Mouse (Mus musculus) brain, embryonic 18.5 days (tissue): ENCODE data around the gene Nuak1.

Source experiments
- DNase-seq: peaks from one replicate; pipeline ENCODE4 v3.0.0-alpha.2; 2012; ENCODE audit warnings: low read depth, low spot score

Gene Nuak1

DNA sequence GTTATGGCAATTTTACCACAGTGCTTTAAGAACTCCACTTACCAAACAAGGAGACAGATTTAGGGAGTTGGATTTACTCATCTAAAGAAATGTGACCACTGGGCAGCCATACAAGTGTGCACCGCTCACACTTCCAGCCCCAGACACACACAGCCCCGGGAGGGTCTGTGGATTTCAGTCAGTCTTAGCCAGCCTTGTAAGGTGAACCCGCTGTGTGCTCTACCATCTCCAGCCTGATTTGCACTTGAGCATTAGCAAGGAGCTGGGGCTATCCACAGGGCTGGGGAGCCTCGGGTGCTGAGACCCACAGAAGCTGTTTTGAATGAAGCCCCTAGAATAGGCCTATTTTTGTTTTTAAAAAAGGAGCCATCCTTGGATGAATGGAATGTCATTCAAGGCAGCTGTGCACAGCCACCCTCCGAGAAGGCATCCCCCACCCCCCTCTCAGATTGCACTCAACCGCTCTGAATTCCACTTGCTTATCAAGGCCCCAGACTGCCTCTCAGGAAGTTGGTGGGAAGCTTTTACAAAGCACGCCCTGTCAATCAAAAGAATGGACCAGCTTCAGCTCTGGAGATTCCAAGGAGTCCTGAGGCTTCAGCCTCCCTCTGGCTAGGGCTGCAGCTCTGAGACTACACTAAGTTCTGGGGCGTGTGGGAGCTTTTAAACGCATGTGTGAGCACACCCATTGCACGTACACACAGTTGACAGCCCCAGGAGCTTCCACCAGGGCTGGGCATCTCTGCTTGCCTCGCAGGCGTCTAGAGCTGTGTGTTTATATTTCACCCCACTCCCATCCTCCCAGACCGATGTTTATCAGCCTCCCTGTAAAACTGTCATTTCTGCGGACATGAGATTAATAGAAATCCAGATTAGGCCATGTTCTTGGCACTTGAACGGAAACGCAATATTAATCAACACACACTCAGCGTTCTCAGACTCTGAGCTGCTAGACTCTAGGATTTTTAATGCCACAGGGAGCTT lies 57.2 kb downstream of the Nuak1 start:
- DNase-seq, result no peak

DNA sequence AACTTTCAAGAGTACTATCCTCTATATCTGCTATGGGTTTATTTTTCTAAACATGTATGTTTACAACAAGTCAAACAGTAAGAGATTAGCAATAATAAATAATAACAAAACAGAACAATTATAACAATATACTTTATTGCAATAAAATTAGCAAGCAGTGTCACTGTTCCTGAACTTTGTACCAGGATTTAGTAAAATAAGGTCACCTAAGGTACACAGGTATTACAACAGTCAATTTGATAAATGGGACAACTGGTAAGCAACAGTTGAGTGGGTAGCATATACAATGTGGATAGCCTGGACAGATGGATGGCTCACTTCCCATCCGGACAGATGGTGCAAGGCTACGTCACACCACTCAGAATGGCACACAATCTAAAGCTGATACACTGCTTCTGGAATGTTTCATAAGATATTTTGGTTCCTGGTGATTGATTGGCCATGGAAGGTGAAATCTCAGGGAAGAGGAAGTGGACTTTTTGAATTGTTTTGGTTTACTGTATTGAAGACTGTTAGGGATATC lies 59.1 kb downstream of the Nuak1 start:
- no peak for DNase-seq

DNA sequence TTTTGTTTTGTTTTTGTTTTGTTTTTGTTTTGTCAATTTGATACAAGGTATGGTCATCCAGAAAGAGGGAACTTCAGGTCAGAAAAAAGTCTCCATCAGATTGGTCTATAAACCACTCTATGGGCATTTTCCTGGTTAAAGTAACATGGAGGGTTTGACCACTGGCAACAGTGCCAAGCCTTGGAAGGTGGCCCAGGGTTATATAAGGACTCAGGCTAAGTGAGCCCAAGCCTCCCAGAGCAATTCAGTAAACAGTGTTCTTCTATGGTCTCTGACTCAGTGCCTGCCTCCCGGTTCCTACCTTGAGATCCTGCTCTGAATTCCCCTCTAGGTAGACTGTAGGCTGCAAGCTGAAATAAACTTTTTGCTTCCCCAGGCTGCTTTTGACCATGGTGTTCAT lies 61.0 kb downstream of the Nuak1 start:
- DNase-seq, result no peak

DNA sequence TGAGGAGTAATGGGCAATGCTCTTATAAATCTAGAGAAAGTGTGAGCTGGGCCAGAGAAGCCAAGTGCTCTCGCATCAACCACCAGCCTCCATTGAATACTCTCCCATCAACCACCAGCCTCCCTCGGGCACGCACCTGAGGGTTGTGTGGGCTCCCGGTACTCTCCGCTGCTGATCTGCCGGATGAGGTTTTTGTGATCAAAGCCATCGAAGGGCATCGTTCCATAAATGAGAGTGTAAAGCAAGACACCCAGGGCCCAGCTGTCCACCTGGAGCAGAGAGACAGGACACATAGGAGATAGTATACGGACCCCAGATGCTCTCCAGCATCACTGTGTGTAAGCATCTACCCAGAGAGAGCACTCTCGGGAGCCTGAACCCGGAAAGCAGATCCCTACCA lies 62.4 kb downstream of the Nuak1 start:
- DNase-seq, result no peak

DNA sequence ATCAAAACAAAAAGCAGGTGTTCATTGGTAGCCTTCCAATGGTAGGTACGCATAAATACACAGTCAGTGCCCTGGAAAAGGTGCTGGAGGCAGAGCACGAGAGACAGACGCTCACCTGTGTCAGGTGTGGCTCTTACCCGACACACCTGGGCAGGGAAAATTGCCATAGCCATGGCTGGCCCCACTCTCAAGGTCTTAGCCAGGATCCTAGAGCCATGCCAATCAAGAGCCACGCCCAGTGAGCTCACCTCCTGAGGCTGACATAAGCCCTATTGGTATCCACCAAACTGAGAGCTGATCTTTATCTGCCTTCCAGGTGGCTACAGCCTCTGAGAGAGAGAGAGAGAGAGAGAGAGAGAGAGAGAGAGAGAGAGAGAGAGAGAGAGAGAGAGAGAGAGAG lies 64.1 kb downstream of the Nuak1 start:
- DNase-seq, result no peak

DNA sequence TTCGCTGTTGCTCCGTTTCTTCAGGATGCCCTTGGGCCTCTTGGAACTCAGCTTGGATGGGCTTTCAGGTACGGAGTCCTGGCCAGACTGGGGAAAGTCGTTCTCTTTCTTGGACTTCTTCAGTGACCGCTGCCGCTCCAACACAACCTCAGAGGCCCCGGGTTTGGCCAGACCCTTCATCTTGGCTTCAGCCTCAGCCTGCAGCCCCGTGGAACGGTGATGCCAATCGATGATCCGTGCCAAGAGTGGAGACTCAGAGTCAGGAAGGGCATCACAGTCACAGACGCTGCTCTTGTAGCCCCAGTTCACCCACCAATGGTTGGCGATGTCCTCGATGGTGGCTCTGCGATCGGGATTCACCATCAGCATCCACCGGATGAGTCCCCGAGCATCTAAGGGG lies 65.4 kb downstream of the Nuak1 start:
- no peak for DNase-seq

DNA sequence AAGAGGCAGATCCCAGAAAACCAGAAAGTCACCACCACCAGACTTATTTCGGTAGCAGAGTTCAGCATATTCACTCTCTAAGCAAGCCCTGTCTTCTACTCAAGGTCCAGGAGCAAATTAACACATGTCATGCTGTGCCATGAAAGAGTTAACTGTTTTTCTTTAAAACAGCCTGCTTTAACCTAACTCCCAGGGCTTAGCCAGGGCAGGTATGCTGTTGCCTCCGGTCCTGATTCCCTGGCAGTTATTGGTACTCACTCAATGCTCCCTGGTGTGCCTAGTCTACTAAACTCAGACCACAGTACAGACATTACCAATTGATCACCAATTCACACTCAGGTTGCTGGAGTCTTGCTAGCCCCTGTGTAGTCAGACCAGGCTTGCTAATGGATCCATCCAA lies 66.9 kb downstream of the Nuak1 start:
- no peak for DNase-seq

DNA sequence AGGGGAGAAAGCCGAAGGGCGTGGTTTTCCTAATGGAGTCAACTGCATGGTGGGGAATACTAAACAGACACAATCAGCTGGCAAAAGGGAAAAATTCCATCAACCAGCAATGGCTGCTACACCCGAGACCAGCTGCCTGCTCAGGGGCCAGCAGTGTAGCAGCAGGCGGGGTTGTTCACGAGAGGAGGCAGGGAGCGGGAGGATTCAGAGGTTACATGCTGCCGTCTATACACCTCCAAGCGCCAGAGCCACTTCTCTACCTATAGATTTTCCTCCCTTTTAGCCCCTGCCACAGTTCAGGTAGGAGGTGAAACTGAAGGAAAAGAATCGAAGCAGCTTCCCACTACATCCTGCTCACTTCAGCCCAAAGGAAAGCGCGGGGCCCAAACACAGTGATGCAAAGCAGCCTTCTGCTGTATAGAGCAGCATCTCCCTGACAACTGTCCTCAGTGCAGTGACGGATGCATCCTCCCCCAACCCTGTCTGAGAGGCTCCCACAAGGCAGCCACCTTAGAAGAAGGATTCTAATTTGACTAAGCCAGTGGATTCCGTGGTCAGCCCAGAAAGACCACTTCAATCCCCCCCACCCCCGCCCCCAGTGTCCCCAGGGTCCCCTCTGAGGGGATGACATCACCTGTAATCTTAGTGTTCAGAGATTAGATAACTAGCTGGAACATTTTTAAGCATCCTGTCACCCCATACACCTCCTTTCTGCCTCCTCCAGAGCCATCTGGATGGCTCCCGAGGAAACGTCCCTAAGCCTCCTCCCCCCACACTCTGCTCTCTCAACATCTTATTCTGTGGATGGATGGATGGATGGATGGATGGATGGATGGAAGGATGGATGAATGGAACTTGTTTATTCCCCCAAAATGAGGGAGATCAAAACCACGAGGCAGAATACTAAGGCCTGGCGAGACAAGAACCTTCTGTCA lies 68.0 kb downstream of the Nuak1 start:
- DNase-seq, result no peak

DNA sequence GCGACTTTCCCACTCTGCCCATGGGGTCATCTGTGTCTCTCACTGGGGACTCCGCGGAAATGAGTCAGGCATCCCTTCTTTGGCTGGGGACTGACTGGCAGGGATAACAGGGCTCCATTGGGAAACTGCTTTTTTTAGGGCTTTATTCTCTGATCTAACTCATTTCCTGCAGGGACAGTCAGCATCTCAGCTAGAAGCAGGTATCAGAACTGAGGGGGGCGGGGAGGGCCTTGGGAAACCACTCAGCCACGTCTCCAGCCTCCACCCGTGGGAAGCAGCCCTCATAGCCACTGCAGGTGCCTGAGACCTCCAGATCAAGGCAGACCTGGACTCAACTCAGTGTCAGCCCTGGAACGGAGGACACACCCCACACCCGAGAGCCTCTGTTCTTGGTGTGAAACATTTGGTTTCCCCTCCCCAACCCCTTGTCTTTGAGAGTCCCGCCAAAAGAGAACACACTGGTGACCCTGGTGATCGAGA lies 68.7 kb downstream of the Nuak1 start:
- DNase-seq, result no peak

DNA sequence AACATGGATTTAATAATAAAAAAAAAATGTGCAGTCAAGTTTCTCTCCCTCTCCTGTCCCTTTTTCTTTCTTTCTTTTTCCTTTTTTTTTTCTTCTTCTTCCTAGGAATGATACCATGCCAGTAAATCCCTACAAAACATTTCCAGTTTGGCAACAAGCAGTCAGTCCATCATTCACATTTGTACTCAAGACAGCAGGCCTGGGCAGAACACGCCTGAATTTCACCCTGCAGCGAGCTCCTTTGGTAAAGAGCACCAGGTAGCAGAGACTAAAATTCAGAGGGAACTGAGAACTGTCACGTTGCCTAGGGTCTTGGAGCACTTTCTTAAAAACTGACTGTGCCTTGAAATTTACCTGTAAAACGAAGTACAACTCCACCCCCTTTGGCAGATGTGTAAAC lies 69.2 kb downstream of the Nuak1 start:
- DNase-seq, result no peak

DNA sequence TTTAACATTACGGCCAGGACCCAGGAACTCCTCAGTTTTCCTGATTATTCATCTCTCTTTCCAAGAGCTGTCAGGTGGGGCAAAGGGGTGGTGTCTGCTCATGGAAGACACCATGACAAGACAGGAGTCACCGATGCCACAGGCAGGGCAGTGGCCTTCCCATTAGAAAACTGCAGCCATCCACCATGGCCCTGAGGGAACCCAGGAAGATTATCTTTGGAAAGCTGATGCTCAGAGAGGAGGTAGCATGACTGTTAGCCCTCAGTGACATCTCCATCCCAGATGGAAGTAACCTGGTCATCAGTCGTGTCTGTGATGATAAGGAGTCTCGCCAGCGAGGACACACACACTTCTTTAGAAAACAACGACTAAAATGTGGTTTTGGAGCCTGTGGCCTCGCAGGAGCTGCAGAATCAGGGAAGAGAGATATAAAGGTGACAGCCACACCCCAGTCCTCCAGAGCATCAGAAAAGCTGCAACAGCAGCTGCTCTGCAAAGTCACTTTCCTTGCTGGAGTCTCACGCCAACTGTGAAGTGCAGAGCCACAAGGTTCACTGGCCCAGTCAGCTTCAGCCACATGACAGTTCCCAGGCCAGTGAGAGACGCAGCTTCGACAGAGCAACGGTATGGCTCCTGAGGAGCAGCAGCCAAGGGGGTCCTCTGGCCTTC lies 70.6 kb downstream of the Nuak1 start:
- DNase-seq, result no peak

DNA sequence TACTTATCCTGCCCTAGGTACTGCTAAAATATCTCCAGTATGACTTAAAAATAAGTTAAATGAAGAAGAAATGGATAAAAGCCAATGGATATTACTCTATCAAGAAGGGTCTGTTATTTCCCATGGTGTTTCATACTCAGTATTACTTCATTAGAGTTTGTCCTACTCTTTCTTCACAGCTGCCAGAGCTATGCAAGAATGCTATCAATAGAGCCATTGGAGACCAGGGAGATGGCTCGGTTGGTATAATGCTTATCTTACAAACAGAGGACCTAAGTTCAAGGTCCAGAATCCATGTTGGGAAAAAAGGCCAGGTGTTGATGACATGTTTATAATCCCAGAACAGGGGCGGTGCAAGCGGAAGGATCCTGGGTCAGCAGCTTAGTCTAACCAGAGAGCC lies 72.2 kb downstream of the Nuak1 start:
- no peak for DNase-seq

DNA sequence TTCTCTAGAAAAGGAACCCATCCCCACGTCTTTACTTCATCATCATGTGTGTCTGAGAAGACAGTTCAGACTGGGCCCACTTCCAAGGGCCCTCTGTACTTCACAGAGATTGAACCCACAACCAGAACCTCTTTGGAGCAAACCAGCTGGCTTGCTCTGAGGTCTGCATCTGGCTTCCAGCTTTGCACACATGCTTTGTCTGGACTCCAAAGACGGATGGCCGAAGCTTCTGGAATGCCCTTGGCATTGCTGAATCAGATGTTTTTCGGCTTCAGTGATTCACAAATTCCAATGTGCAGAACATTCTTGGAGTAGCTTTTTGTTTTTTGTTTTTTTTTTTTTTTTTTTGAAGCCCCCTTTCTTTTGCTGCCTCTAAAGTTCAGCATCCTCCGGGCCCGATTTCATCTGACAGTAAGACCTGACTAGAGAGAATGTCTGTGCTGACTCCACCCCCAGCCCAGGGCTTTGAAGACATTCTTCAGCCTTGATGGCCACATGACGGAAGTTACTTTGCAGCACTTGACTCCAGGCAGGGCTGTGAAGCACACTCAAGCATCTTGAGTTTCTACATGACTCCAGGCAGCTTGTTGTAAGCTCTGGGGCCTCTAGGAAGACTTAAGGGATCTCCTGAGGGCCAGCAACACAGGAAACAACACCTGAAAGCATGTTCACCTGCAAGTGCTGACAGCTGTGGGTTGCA lies 75.1 kb downstream of the Nuak1 start:
- no peak for DNase-seq

DNA sequence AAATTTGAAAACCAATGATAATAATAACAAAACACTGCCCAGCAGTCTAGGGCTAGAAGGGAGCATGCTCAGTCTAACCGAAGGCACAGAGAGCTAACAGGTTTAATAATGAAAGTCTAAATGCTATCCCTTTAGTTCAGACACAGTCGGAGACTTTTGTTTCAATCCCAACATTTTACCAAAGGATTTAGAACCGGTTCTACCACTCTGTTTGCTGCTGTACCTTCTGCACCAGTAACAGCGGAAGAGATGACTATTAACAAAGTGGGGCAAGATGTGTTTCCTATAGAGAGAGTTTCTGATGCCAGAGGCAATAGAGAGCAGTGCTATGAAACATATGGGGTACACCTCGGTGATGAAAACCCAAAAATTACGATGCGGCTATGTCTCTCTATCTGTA lies 76.6 kb downstream of the Nuak1 start:
- DNase-seq, result no peak

DNA sequence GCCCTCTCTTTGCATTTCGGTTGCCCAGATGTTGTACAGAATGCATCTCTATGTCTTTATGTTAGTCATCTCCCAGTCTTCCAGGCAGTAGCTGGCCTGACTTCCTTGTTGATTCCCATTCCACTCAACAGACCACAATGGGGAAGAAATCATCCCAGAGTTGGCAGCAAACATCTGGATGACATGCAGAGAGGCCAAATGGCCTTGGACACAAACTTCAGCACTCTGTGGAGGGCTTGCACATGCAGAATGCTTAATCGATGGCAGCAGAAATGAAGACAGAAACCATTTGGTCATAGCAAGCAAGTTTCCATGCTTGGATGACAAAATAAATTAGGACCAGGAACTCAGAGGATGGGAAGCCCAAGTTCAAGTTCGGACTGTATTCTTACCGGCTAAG lies 79.4 kb downstream of the Nuak1 start:
- no peak for DNase-seq

DNA sequence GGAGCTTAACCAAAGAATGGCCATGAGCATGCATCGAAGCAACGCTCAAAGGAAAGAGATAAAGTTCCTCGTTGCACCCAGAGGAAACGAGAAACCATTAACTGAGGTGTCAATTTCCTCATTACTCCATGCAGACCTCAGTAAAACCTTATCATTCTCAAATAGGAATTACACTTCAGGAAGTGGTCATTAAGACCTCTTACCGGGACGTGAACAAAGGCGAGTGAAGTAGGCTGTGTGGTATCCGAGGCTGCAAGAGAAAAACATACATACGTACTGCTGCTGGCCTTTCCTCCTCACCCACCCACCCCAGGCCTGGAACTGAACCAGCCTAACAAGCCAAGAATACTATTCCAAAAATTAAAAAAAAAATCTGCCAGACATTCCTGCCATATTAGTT lies 80.0 kb downstream of the Nuak1 start:
- DNase-seq, result no peak

DNA sequence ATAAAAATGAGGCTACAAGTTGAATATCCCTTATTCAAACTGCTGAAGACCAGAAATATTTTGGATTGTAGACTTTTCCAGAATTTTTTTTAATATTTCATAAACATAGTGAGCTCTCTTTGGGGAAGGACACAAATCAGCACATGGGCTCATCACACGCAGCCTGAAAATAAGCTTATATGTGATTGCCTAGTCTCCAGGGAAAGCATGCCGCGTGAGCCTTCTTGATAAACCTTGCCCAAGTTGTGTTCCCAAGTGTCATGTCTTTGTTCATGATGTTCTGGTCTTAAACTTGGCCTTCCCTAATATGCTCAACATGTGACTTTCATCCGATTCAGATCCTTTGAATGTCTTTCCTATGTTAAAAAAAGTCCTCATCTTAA lies 81.7 kb downstream of the Nuak1 start:
- no peak for DNase-seq

DNA sequence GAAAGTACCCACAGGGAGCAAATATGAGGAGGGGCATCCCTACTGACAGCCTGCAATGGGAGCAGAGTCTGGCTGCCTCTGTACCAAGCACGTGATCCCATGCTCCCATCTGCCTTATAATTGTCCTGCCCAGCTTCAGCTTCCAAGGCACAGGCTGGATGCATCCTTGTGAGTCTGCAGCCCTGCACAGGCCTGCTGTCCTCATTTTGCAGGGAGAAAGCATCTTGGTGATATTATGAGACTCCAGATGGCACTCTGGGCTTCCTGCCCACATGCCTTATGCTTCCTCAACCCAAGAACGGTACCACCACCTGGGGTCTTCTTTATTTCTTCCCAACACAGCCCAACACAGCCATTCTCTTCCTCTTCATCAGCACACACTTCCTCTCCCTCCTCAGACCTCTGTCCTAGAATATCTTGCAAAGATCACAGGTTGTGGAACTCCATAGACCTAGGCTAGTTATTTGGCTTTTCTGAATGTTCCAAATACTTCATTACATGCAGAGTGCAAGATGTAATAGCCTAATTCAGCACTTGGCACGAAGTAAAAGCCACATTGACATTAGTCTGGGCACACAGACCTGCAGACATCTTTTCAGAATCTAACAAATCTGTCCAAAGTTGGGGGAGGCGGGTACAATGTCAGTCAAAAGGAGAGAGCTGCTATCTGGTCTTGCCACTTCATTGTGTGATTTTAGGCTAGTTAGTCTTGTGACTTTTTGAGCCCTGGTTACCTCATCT lies 82.2 kb downstream of the Nuak1 start:
- peak; percentile 87 for DNase-seq

DNA sequence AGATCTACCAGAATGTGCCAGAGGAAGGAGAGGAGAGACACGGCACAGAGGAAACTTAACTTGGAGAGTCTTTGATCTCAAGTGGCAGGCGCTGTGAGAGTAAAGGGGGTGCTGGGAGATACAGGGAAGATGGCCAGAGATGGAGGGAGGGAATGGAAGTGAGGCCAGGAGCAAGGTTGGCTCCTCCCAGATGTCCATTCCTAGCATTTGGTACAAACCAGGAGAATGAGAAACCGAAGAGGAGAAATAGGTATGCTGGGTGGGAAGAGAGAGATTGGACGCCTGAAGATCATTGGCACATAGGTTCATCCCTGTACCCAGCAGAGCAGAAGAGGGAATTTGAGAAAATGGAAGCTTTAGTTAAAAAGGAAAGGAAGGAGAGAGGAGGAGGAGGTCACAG lies 82.8 kb downstream of the Nuak1 start:
- DNase-seq, result no peak

DNA sequence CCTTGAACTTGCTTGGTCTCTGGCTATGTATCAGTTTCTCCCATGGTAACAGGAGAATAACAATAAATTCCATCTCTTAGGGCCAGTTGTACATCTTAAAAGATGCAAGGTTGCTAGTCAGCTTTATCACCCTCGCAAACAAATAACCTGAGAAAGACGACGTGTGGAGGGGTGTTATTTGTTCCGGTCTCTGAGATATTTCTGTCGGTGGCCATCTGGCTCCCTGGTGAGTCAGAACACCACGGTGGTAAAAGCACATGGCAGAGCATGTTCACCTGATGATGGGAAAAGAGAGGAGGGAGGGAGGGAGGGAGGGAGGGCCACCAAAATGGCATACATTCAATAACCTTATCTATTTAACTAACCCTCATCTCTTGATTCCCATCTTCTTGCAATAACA lies 86.1 kb downstream of the Nuak1 start:
- DNase-seq, result no peak
